ENCODE assay signal across 15 mouse cellular contexts in the genomic region with DNA sequence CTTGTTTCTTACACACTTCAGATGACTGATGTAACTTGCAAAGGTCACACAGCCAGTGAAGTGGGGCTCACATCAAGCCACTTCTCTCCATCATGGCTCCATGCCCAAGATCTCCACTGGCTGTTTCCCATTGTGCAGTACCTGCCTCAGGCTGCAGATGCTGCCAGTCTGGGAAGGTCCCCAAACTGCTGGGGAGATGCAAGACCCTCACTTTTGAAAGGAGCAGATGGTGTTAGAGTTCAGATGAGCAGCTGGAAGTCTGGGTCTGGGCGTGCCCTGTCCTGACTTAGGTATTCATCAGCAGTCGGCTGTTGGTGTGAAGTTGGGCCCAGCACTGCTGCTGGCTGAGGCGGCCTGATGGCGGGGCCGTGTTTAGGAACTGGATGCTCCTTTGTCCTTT.
DNase-seq lines count a peak whose midpoint lies in the region; ATAC-seq and TF ChIP-seq lines count a peak whose summit lies in the region.
"Had no signal": no experiment of that assay in that cellular context is flagged by ENCODE, and none has a peak within 500 bp of the region (broad histone marks: within the 10 kb centered on the region; RNA-seq: fewer than 3 reads in every experiment).

No protein-coding gene starts in this region.

- peak overlapping the region; percentile 50; the same call in 1 of the 2 replicates for H3K27ac ChIP-seq in midbrain, embryonic 10.5 days (replicated peaks)
- H3K27ac ChIP-seq in midbrain, embryonic 16.5 days (ENCODE audit: low read length), result no peak overlapping the region
- H3K27ac ChIP-seq in forebrain, embryonic 12.5 days, result peak overlapping the region; percentile 59
- peak overlapping the region; percentile 46; the same call in 1 of the 2 replicates for H3K27ac ChIP-seq in hindbrain, embryonic 12.5 days
- H3K27ac ChIP-seq in midbrain, postnatal 0 days (ENCODE audit: low read depth, low read length), result 0 out of 2 replicates have a peak overlapping the region, but pooled peaks have one; percentile 6
- H3K27ac ChIP-seq: embryonic facial prominence, embryonic 15.5 days; heart, embryonic 15.5 days; left cerebral cortex, adult 2 months had no signal

- peaks cover 57% of the 10 kb centered on the region for H3K4me1 ChIP-seq in midbrain, embryonic 10.5 days
- peaks cover 46% of the 10 kb centered on the region for H3K4me1 ChIP-seq in midbrain, embryonic 16.5 days (ENCODE audit: control insufficient read depth, insufficient read depth, low read length)
- H3K4me1 ChIP-seq in forebrain, embryonic 12.5 days, result peaks cover 68% of the 10 kb centered on the region
- peaks cover 58% of the 10 kb centered on the region for H3K4me1 ChIP-seq in hindbrain, embryonic 12.5 days
- H3K4me1 ChIP-seq in midbrain, postnatal 0 days (ENCODE audit: insufficient read depth, low read length), result peaks cover 24% of the 10 kb centered on the region; the same call in 1 of the 2 replicates

- H3K4me3 ChIP-seq in midbrain, embryonic 10.5 days, result no peak overlapping the region
- H3K4me3 ChIP-seq in midbrain, embryonic 16.5 days (ENCODE audit: low read depth, low read length), result no peak overlapping the region
- H3K4me3 ChIP-seq in forebrain, embryonic 12.5 days (replicated peaks), result no peak overlapping the region
- H3K4me3 ChIP-seq in hindbrain, embryonic 12.5 days, result no peak overlapping the region
- no peak overlapping the region for H3K4me3 ChIP-seq in midbrain, postnatal 0 days (ENCODE audit: low read depth, low read length)
- H3K4me3 ChIP-seq: embryonic facial prominence, embryonic 15.5 days; heart, embryonic 15.5 days; left cerebral cortex, adult 2 months; limb, embryonic 15.5 days had no signal

- WGBS in midbrain, embryonic 10.5 days, result 65% methylated on average over 5 of the region's 5 CpGs
- 27% methylated on average over 5 of the region's 5 CpGs for whole genome bisulfite sequencing in midbrain, embryonic 16.5 days
- 39% methylated on average over 5 of the region's 5 CpGs for whole genome bisulfite sequencing in forebrain, embryonic 12.5 days
- WGBS in hindbrain, embryonic 12.5 days, result 41% methylated on average over 5 of the region's 5 CpGs
- 41% methylated on average over 5 of the region's 5 CpGs for WGBS in midbrain, postnatal 0 days

- H3K36me3 ChIP-seq in midbrain, embryonic 10.5 days, result no peaks in the 10 kb centered on the region
- H3K36me3 ChIP-seq in midbrain, embryonic 16.5 days (ENCODE audit: control insufficient read depth, insufficient read depth, low read length), result no peaks in the 10 kb centered on the region
- H3K36me3 ChIP-seq in forebrain, embryonic 12.5 days (replicated peaks), result no peaks in the 10 kb centered on the region
- no peaks in the 10 kb centered on the region for H3K36me3 ChIP-seq in hindbrain, embryonic 12.5 days
- H3K36me3 ChIP-seq in midbrain, postnatal 0 days (ENCODE audit: insufficient read depth, low read length), result no peaks in the 10 kb centered on the region
- H3K36me3 ChIP-seq: embryonic facial prominence, embryonic 15.5 days; heart, embryonic 15.5 days; limb, embryonic 15.5 days had no signal

- no peak for ATAC-seq in midbrain, embryonic 16.5 days
- peak; percentile 44; the same call in 1 of the 2 replicates for ATAC-seq in forebrain, embryonic 12.5 days (ENCODE audit: low FRiP score)
- peak; percentile 35; the same call in 1 of the 2 replicates for ATAC-seq in hindbrain, embryonic 12.5 days (ENCODE audit: low FRiP score)
- no peak for ATAC-seq in midbrain, postnatal 0 days (ENCODE audit: low FRiP score)
- ATAC-seq in megakaryocyte-erythroid progenitor cell, adult 5-6 weeks (replicated peaks; ENCODE audit: low FRiP score, low TSS enrichment, poor library complexity, severe bottlenecking), result no peak
- ATAC-seq: Patski had no signal

- TF ChIP-seq CTCF in midbrain, postnatal 0 days (IDR thresholded peaks at IDR 0.05), result no peak

- no peak for DNase-seq in midbrain, embryonic 10.5 days (ENCODE audit: low spot score)
- peak; percentile 33 for DNase-seq in midbrain, postnatal 0 days (ENCODE audit: low spot score)
- no peak for DNase-seq in gastrocnemius, postnatal 14 days
- DNase-seq: cerebellum, postnatal 14 days; gastrocnemius, postnatal 10 days had no signal

- H3K4me2 ChIP-seq in midbrain, embryonic 16.5 days (ENCODE audit: low read length), result no peak overlapping the region
- no peak overlapping the region for H3K4me2 ChIP-seq in forebrain, embryonic 12.5 days
- H3K4me2 ChIP-seq in hindbrain, embryonic 12.5 days (replicated peaks), result no peak overlapping the region
- no peak overlapping the region for H3K4me2 ChIP-seq in midbrain, postnatal 0 days (ENCODE audit: low read depth, low read length, poor library complexity, severe bottlenecking)
- H3K4me2 ChIP-seq: embryonic facial prominence, embryonic 15.5 days; heart, embryonic 15.5 days; limb, embryonic 15.5 days had no signal

- H3K9me3 ChIP-seq in midbrain, embryonic 10.5 days (replicated peaks), result no peaks in the 10 kb centered on the region
- H3K9me3 ChIP-seq in midbrain, embryonic 16.5 days (replicated peaks; ENCODE audit: control insufficient read depth, low read length, poor library complexity, severe bottlenecking), result no peaks in the 10 kb centered on the region
- no peaks in the 10 kb centered on the region for H3K9me3 ChIP-seq in forebrain, embryonic 12.5 days
- H3K9me3 ChIP-seq in hindbrain, embryonic 12.5 days (replicated peaks), result no peaks in the 10 kb centered on the region
- no peaks in the 10 kb centered on the region for H3K9me3 ChIP-seq in midbrain, postnatal 0 days (ENCODE audit: low read length)
- H3K9me3 ChIP-seq: embryonic facial prominence, embryonic 15.5 days; heart, embryonic 15.5 days; limb, embryonic 15.5 days had no signal

- no peak overlapping the region for H3K9ac ChIP-seq in midbrain, embryonic 16.5 days (ENCODE audit: low read depth, low read length)
- H3K9ac ChIP-seq in forebrain, embryonic 12.5 days, result no peak overlapping the region
- H3K9ac ChIP-seq in hindbrain, embryonic 12.5 days, result no peak overlapping the region
- no peak overlapping the region for H3K9ac ChIP-seq in midbrain, postnatal 0 days (replicated peaks; ENCODE audit: low read length, poor library complexity, severe bottlenecking)
- H3K9ac ChIP-seq: embryonic facial prominence, embryonic 15.5 days; heart, embryonic 15.5 days; limb, embryonic 15.5 days had no signal

- intact Hi-C loops in gastrocnemius, postnatal 14 days (cut with DNase I; ENCODE audit: low total_unique reads), result no loop called here

- H3K27me3 ChIP-seq in midbrain, embryonic 10.5 days (ENCODE audit: low read depth, poor library complexity, severe bottlenecking), result no peaks in the 10 kb centered on the region
- no peaks in the 10 kb centered on the region for H3K27me3 ChIP-seq in midbrain, embryonic 16.5 days (ENCODE audit: control insufficient read depth, insufficient read depth, low read depth, low read length)
- H3K27me3 ChIP-seq in forebrain, embryonic 12.5 days, result no peaks in the 10 kb centered on the region
- H3K27me3 ChIP-seq in hindbrain, embryonic 12.5 days, result no peaks in the 10 kb centered on the region
- H3K27me3 ChIP-seq in midbrain, postnatal 0 days (ENCODE audit: insufficient read depth, low read length), result no peaks in the 10 kb centered on the region
- H3K27me3 ChIP-seq: CH12.LX; embryonic facial prominence, embryonic 15.5 days; heart, embryonic 15.5 days; limb, embryonic 15.5 days; Patski had no signal

Comparison
In these comparisons a context has a peak if more than half of its experiments do, and no peak if none do; other contexts are left out.
1. ATAC-seq: peak in forebrain, embryonic 12.5 days (single experiment) and hindbrain, embryonic 12.5 days (single experiment); none in midbrain, embryonic 16.5 days (single experiment), midbrain, postnatal 0 days (single experiment) and megakaryocyte-erythroid progenitor cell, adult 5-6 weeks (single experiment).